Mouse (Mus musculus) heart, embryonic 16.5 days (tissue): ENCODE data around the gene Sult2a8. TPM values are rescaled to one million over a fixed set of nuclear protein-coding genes. Genes with fewer than 3 reads are reported as not detected.
"Not testable (repeated sequence)": the region's sequence is repeated elsewhere in the genome, so short reads cannot be mapped to it uniquely, and the experiment has no call there.

Experiments used
- ATAC-seq: fragments of 200-750 bp; cut with Nextera tagmentation; replicated peaks from 2 replicates; pipeline ENCODE4 v1.8.0; 2017; ENCODE audit warnings: moderate number of reproducible peaks; ENCODE audit not compliant: insufficient read depth, low FRiP score; ENCODE audit errors: extremely low read depth
- H3K27ac ChIP-seq: fragments of 300-500 bp; sonication (generic); 2 replicates; pipeline ENCODE4 v1.5.1; 2014; ENCODE audit warnings: mild to moderate bottlenecking, low read length, control low read depth, moderate library complexity
- H3K27me3 ChIP-seq: fragments of 300-500 bp; sonication (generic); 2 replicates; pipeline ENCODE4 v1.6.1; 2014; ENCODE audit warnings: low read length, mixed read lengths; ENCODE audit not compliant: control insufficient read depth, insufficient read depth
- H3K36me3 ChIP-seq: fragments of 300-500 bp; sonication (generic); 2 replicates; pipeline ENCODE4 v1.6.1; 2014; ENCODE audit not compliant: control insufficient read depth, insufficient read depth
- H3K4me1 ChIP-seq: fragments of 300-500 bp; sonication (generic); 2 replicates; pipeline ENCODE4 v1.6.1; 2014; ENCODE audit warnings: low read length, mixed read lengths; ENCODE audit not compliant: control insufficient read depth, insufficient read depth
- H3K4me2 ChIP-seq: fragments of 300-500 bp; sonication (generic); 2 replicates; pipeline ENCODE4 v1.6.1; 2014; ENCODE audit warnings: low read depth, mild to moderate bottlenecking, control low read depth, low read length
- H3K4me3 ChIP-seq: fragments of 300-500 bp; sonication (generic); 2 replicates; pipeline ENCODE4 v1.5.1; 2014; ENCODE audit warnings: mild to moderate bottlenecking, control low read depth, low read length
- H3K9ac ChIP-seq: fragments of 300-500 bp; sonication (generic); 2 replicates; pipeline ENCODE4 v1.6.1; 2014; ENCODE audit warnings: low read length, control low read depth
- H3K9me3 ChIP-seq: fragments of 300-500 bp; sonication (generic); replicated peaks from 2 replicates; pipeline ENCODE4 v1.6.1; 2016; ENCODE audit warnings: low read length; ENCODE audit not compliant: control insufficient read depth
- WGBS: fragments of 180-500 bp; shearing (Covaris S2); extraction: QIAGEN DNeasy Blood & Tissue Kit; methylation state at CpG from one replicate; pipeline ENCODE4 v1.1.7; 2014; 5-methylcytosine and 5-hydroxymethylcytosine counted together
- polyA plus RNA-seq: library from polyadenylated mRNA; unstranded; fragments of >200 nt; fragmentation: Nextera tagmentation; extraction: Ambion mirVana; gene quantifications from 2 replicates; pipeline ENCODE4 v1.2.1, GENCODE M21; 2015

The Sult2a8 gene
- not detected in 2 replicates for polyA plus RNA-seq

DNA sequence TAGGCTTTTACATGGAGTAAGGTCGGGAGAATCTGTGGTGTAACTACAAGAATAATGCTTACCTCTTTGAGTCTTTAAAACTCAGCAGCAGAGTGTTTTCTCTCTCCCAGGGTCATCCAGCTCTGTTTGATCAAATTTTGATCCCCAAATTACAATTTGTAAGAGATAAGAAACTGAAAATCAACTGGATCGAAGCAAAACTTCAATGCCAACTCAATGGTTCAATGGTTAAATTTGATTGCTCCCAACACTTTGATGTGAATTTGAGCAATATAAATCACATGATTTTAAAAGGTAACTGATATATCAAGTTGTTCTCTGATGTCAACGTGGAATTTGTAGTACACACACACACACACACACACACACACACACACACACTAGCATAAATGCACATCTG is at the start of gene Sult2a8:
Sult2a8 (minus strand) TSS at position 236 of the 400 bp plus-strand sequence.
- no peak for ATAC-seq
- H3K4me2 ChIP-seq: no peak within 1 kb of the TSS
- no peak within 1 kb of the TSS for H3K27ac ChIP-seq
- no peaks in the 10 kb centered on the region for H3K27me3 ChIP-seq
- H3K9ac ChIP-seq: no peak within 1 kb of the TSS
- H3K4me1 ChIP-seq: no peaks in the 10 kb centered on the region
- no peaks in the 10 kb centered on the region for H3K36me3 ChIP-seq
- no peak within 1 kb of the TSS for H3K4me3 ChIP-seq
- H3K9me3 ChIP-seq: no peaks in the 10 kb centered on the region
- 54% methylated on average over 3 of the region's 3 CpGs for WGBS

DNA sequence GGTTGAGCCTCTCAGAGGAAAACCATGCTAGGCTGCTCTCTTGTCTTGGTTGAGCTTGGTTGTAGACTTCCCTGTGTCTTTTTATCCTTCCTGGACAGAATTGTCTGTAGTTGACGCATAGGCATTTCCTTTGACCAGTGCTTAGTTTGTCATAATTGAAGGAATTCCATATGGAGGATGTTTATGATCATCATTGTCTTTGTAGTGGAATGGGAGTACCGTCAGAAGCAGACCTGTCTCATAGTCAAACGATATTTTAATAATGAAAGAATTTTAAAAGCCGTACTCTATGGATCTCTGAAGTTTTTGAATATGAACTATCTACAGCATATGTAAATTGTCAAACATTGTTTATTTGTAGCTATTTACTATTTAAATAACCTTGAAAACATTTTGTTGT is 47.6 kb upstream of the Sult2a8 start, which contains the start of gene Sult2a7:
Sult2a7 (minus strand) TSS at position 101 of the 400 bp plus-strand sequence.
- Histone ChIP-seq H3K4me1 (no peaks in the 10 kb centered on the region), H3K27me3 (no peaks in the 10 kb centered on the region), H3K36me3 (no peaks in the 10 kb centered on the region), H3K9me3 (peaks cover 5% of the 10 kb centered on the region), H3K4me2 (no peak within 1 kb of the TSS), H3K4me3 (no peak within 1 kb of the TSS), H3K27ac (no peak within 1 kb of the TSS), H3K9ac (no peak within 1 kb of the TSS)
- ATAC-seq: no peak
- WGBS: 79% methylated on average over 4 of the region's 4 CpGs

GRCm38 (mm10) chr7:14492886-14493285 is 46.3 kb upstream of the Sult2a8 start:
- H3K27ac ChIP-seq: no peak overlapping the region
- no peaks in the 10 kb centered on the region for H3K36me3 ChIP-seq
- no peaks in the 10 kb centered on the region for H3K27me3 ChIP-seq
- no peak overlapping the region for H3K4me2 ChIP-seq
- H3K4me3 ChIP-seq: no peak overlapping the region
- H3K9me3 ChIP-seq: peaks cover 5% of the 10 kb centered on the region
- no peak overlapping the region for H3K9ac ChIP-seq
- H3K4me1 ChIP-seq: no peaks in the 10 kb centered on the region
- WGBS: 66% methylated on average over 3 of the region's 3 CpGs
- ATAC-seq: no peak

DNA sequence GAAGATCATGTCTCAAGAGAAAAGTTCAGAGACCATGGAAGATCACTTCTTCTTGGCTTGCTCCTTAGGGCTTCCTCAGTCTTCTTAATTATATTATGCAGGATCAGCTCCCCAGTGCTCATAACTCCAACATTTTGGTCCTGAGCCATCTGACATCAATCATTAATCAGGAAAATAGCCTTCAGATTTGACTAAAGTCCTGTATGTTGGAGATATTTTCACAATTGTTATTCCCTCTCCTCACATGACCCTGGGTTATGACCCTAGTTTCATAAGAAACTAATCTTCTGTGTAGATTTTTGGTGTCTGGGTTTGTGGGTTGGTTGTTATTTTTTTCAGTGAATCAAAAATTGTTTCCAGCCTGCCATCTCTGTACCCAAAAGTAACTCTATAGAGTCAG is 7.0 kb downstream of the Sult2a8 start:
- Histone ChIP-seq H3K9ac (no peak overlapping the region), H3K27me3 (no peaks in the 10 kb centered on the region), H3K27ac (no peak overlapping the region), H3K4me1 (no peaks in the 10 kb centered on the region), H3K9me3 (peaks cover 6% of the 10 kb centered on the region; the same call in 1 of the 2 replicates), H3K36me3 (no peaks in the 10 kb centered on the region), H3K4me2 (no peak overlapping the region), H3K4me3 (no peak overlapping the region)
- no peak for ATAC-seq

- H3K4me3 ChIP-seq: no peak overlapping the region
- H3K27me3 ChIP-seq: no peaks in the 10 kb centered on the region
- no peak overlapping the region for H3K4me2 ChIP-seq
- no peak for ATAC-seq
- no peak overlapping the region for H3K9ac ChIP-seq
- H3K36me3 ChIP-seq: no peaks in the 10 kb centered on the region
- peaks cover 6% of the 10 kb centered on the region; the same call in 1 of the 2 replicates for H3K9me3 ChIP-seq
- no peak overlapping the region for H3K27ac ChIP-seq
- H3K4me1 ChIP-seq: no peaks in the 10 kb centered on the region
- 56% methylated on average over 1 of the region's 1 CpGs for WGBS
Measured at GRCm38 (mm10) chr7:14438484-14438883, 8.1 kb downstream of the Sult2a8 start.

DNA sequence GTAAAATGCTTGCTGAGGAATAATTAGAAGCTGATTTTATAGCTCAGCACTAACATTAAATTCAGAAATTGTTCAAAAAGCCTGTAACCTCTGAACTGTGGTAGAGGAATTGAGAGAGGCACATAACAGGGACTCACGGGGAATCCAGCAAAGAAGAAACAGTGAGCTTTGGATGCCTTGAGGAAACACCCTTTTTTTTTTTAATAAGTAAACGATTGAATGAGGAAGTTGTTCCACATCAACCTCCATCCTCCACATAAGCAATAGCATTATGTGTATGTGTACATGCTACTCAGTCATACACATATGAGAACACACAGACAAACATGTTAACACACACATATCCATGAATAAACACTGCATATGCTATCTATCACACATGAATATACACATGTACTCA is 8.5 kb downstream of the Sult2a8 start:
- Histone ChIP-seq H3K27ac (no peak overlapping the region), H3K4me1 (no peaks in the 10 kb centered on the region), H3K9me3 (peaks cover 6% of the 10 kb centered on the region; the same call in 1 of the 2 replicates), H3K9ac (no peak overlapping the region), H3K36me3 (no peaks in the 10 kb centered on the region), H3K4me3 (no peak overlapping the region), H3K27me3 (no peaks in the 10 kb centered on the region), H3K4me2 (no peak overlapping the region)
- ATAC-seq: no peak
- 65% methylated on average over 2 of the region's 2 CpGs for WGBS

GRCm38 (mm10) chr7:14399363-14399762 is 47.2 kb downstream of the Sult2a8 start:
- not testable (repeated sequence) for ATAC-seq

DNA sequence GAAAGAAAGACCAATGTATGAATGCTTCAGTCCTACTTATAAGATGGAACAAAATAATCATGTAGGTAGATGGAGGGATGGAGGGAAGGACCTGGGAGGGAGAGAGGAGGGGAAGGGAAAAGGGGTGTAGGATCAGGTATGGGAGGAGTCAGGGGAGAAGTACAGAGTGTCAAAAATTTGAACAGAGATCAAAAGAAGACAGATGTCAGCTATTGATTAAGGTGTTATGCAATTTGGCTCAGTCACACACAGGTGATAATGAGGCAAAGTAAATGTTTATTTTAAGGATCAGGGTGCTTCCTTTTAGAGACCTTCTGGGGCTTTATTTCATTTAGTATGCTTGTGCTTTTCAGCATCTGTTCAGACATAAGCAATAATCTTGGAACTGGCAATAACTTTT is 50.1 kb downstream of the Sult2a8 start:
- H3K36me3 ChIP-seq: no peaks in the 10 kb centered on the region
- H3K27me3 ChIP-seq: no peaks in the 10 kb centered on the region
- H3K4me2 ChIP-seq: no peak overlapping the region
- H3K9ac ChIP-seq: no peak overlapping the region
- no peak overlapping the region for H3K27ac ChIP-seq
- peaks cover 8% of the 10 kb centered on the region; the same call in 1 of the 2 replicates for H3K9me3 ChIP-seq
- H3K4me3 ChIP-seq: no peak overlapping the region
- ATAC-seq: no peak
- no peaks in the 10 kb centered on the region for H3K4me1 ChIP-seq

More at GRCm38 (mm10) chr7:14399363-14399762, 47.2 kb downstream of the Sult2a8 start:
- not testable (repeated sequence) for H3K4me3 ChIP-seq, H3K9ac ChIP-seq, H3K36me3 ChIP-seq, H3K27ac ChIP-seq, H3K27me3 ChIP-seq, H3K4me1 ChIP-seq, H3K9me3 ChIP-seq, H3K4me2 ChIP-seq
